Mouse (Mus musculus) ES-Bruce4 (cell line): ENCODE measurements at regions not wholly inside any gene's neighbourhood (a gene's known extent, or its start where the extent isn't known, plus 50 kb on each side); places are given as distances from the start of the nearest gene placed in this dataset.

Source experiments
- CTCF ChIP-seq: IDR thresholded peaks from one replicate; pipeline ENCODE4 v1.8.1; 2011; ENCODE audit warnings: low read depth, low read length
- POLR2A ChIP-seq: IDR thresholded peaks from one replicate; pipeline ENCODE4 v1.8.1; 2011; ENCODE audit warnings: low read length; ENCODE audit not compliant: insufficient read depth

DNA sequence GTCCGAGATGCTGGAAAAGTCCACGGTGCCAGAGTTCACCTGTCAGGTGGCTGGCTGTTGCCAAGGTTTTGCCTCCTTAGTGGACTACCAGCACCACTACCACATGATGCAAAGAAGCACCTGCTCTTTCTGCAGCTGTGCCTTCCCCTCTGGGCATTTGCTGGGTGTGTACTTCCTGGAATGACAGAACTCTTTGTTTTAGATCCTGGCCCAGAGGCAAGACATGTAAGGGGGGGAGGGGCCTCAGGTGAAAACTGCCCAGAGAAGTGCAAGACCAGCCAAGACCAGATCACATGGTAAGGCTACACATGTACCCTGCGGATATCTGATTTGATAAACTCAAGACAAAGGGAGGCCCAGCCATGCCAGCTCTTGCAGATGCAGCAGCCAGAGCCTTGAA lies 106.4 kb upstream of the Immp2l start:
- TF ChIP-seq CTCF (no peak), POLR2A (no peak)
